ENCODE assay signal across 8 mouse cellular contexts in genomic region chr5:35918387-35918786, GRCm38 (mm10). TPM values are rescaled to one million over a fixed set of nuclear protein-coding genes. Genes with fewer than 3 reads are reported as not detected.
DNase-seq lines count a peak whose midpoint lies in the region; ATAC-seq and TF ChIP-seq lines count a peak whose summit lies in the region.

No protein-coding gene starts in this region.

- peaks cover 41% of the 10 kb centered on the region for H3K4me1 ChIP-seq in kidney, embryonic 14.5 days (ENCODE audit: control insufficient read depth, insufficient read depth, low read length)
- peaks cover 36% of the 10 kb centered on the region for H3K4me1 ChIP-seq in embryonic fibroblast, embryonic 13.5 days (ENCODE audit: control insufficient read depth, insufficient read depth, low read length)
- H3K4me1 ChIP-seq in neural tube, embryonic 15.5 days, result peaks cover 70% of the 10 kb centered on the region
- no peaks in the 10 kb centered on the region for H3K4me1 ChIP-seq in liver, postnatal 0 days (ENCODE audit: insufficient read depth)

- no peak overlapping the region for H3K4me2 ChIP-seq in kidney, embryonic 14.5 days (replicated peaks; ENCODE audit: low read depth, low read length)
- 0 out of 2 replicates have a peak overlapping the region, but pooled peaks have one; percentile 3 for H3K4me2 ChIP-seq in neural tube, embryonic 15.5 days
- H3K4me2 ChIP-seq in liver, postnatal 0 days (ENCODE audit: low read depth, low read length), result no peak overlapping the region

- no peaks in the 10 kb centered on the region for H3K9me3 ChIP-seq in kidney, embryonic 14.5 days (ENCODE audit: control insufficient read depth, low read length)
- no peaks in the 10 kb centered on the region for H3K9me3 ChIP-seq in neural tube, embryonic 15.5 days (replicated peaks)
- H3K9me3 ChIP-seq in liver, postnatal 0 days (ENCODE audit: low read length), result no peaks in the 10 kb centered on the region

- ATAC-seq in kidney, embryonic 14.5 days (ENCODE audit: low FRiP score, low TSS enrichment), result no peak
- ATAC-seq in neural tube, embryonic 15.5 days (ENCODE audit: low FRiP score), result peak; percentile 18; the same call in 1 of the 2 replicates
- no peak for ATAC-seq in liver, postnatal 0 days

- no peaks in the 10 kb centered on the region for H3K36me3 ChIP-seq in kidney, embryonic 14.5 days (ENCODE audit: control insufficient read depth, insufficient read depth, low read length)
- H3K36me3 ChIP-seq in neural tube, embryonic 15.5 days, result no peaks in the 10 kb centered on the region
- no peaks in the 10 kb centered on the region for H3K36me3 ChIP-seq in liver, postnatal 0 days (replicated peaks; ENCODE audit: insufficient read depth, low read length)

- no peaks in the 10 kb centered on the region for H3K27me3 ChIP-seq in kidney, embryonic 14.5 days (ENCODE audit: control insufficient read depth, insufficient read depth, low read length)
- H3K27me3 ChIP-seq in neural tube, embryonic 15.5 days (replicated peaks), result no peaks in the 10 kb centered on the region
- no peaks in the 10 kb centered on the region for H3K27me3 ChIP-seq in liver, postnatal 0 days (ENCODE audit: insufficient read depth, low read length)

- WGBS in kidney, embryonic 14.5 days, result 28% methylated on average over 8 of the region's 8 CpGs
- 12% methylated on average over 8 of the region's 8 CpGs for WGBS in neural tube, embryonic 15.5 days
- WGBS in liver, postnatal 0 days (ENCODE audit: insufficient replicate concordance), result 60% methylated on average over 8 of the region's 8 CpGs

- no peak for TF ChIP-seq POLR2A in embryonic fibroblast, embryonic 13.5 days (IDR thresholded peaks at IDR 0.05; ENCODE audit: low read depth, low read length)

- H3K9ac ChIP-seq in kidney, embryonic 14.5 days (ENCODE audit: low read depth, low read length), result no peak overlapping the region
- H3K9ac ChIP-seq in neural tube, embryonic 15.5 days (replicated peaks), result no peak overlapping the region
- H3K9ac ChIP-seq in liver, postnatal 0 days (replicated peaks), result no peak overlapping the region

- no peak overlapping the region for H3K4me3 ChIP-seq in kidney, embryonic 14.5 days (ENCODE audit: low read length)
- no peak overlapping the region for H3K4me3 ChIP-seq in embryonic fibroblast, embryonic 13.5 days (ENCODE audit: insufficient read depth, low read length)
- no peak overlapping the region for H3K4me3 ChIP-seq in neural tube, embryonic 15.5 days (replicated peaks)
- no peak overlapping the region for H3K4me3 ChIP-seq in liver, postnatal 0 days (ENCODE audit: low read depth, low read length)

- no peak for TF ChIP-seq EP300 in liver, postnatal 0 days (IDR thresholded peaks at IDR 0.05; ENCODE audit: low read depth)

- no peak for TF ChIP-seq CTCF in embryonic fibroblast, embryonic 13.5 days (IDR thresholded peaks at IDR 0.05; ENCODE audit: borderline replicate concordance, insufficient read depth, low read length)
- TF ChIP-seq CTCF in liver, postnatal 0 days (IDR thresholded peaks at IDR 0.05; ENCODE audit: low read depth), result no peak

- peak overlapping the region; percentile 12; the same call in 1 of the 2 replicates for H3K27ac ChIP-seq in kidney, embryonic 14.5 days (ENCODE audit: low read depth, low read length)
- peak overlapping the region; percentile 2; the same call in 1 of the 2 replicates for H3K27ac ChIP-seq in embryonic fibroblast, embryonic 13.5 days (ENCODE audit: insufficient read depth, low read length)
- peak overlapping the region; percentile 73 for H3K27ac ChIP-seq in neural tube, embryonic 15.5 days (replicated peaks)
- no peak overlapping the region for H3K27ac ChIP-seq in liver, postnatal 0 days (ENCODE audit: low read depth)

- no peak for DNase-seq in kidney, postnatal 4 days
- DNase-seq in layer of hippocampus, adult 18-20 months (ENCODE audit: low spot score in 2 of 2), result peak; percentile 44 to 76
- DNase-seq in adrenal gland, adult 8-10 months, result no peak
- DNase-seq in liver, postnatal 0 days, result no peak
- DNase-seq in adrenal gland, adult (ENCODE audit: inconsistent age in 2 of 2, low spot score in 1 of 2), result no peak

RNA-seq across cellular contexts. Expression of gene Afap1, which starts 25.3 kb away (rescaled TPM):
- 16.8 and 23.6 TPM in 2 replicates for polyA plus RNA-seq in kidney, embryonic 14.5 days (2014; fragmentation: Nextera tagmentation; extraction: Ambion mirVana)
- polyA plus RNA-seq in embryonic fibroblast, embryonic 13.5 days (2011; ENCODE audit: insufficient read length, low read depth, missing spikeins), result 64.3 and 71.8 TPM in 2 replicates
- 10 to 100 TPM; 23.1 to 29.1 TPM for total RNA-seq in layer of hippocampus, adult 18-20 months (2021)
- 50.8 and 57.0 TPM in 2 replicates for polyA plus RNA-seq in neural tube, embryonic 15.5 days (2015; fragmentation: Nextera tagmentation; extraction: Ambion mirVana)
- total RNA-seq in adrenal gland, adult 8-10 months (2022), result 10 to 100 TPM; 15.9 to 32.3 (median 22.7) TPM
- 1.1 and 1.2 TPM in 2 replicates for polyA plus RNA-seq in liver, postnatal 0 days (2015; fragmentation: Nextera tagmentation; extraction: Ambion mirVana)

Comparison
In these comparisons a context has a peak if more than half of its experiments do, and no peak if none do; other contexts are left out.
1. DNase-seq: peak in layer of hippocampus, adult 18-20 months (2 of 2); none in kidney, postnatal 4 days (0 of 2), adrenal gland, adult 8-10 months (single experiment), liver, postnatal 0 days (single experiment) and adrenal gland, adult (0 of 2).